Mouse (Mus musculus) lung, postnatal 10 days (tissue): ENCODE measurements around the gene Prrc2a.

Source experiments
- DNase-seq: peaks from one replicate; pipeline ENCODE4 v3.0.0; 2021

Prrc2a gene

DNA sequence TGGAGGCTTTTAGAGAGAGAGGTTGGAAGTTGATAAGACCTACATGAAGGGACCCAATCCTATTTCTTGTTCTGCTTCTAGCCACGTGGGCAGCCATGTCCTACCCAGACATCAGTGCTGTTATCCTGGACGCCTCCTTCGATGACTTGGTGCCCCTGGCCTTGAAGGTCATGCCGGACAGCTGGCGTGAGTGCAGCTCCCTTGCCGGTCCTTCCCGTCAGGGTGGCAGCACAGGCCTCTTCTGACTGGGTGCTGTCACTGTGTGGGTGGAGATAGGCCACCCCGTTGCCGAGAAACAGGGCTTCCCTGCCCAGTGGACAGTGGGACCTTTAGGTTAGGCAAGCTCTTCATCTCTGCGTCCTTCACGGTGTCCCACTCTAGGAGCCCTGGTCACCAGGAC, 63.5 kb downstream of the Prrc2a start:
- DNase-seq, result no peak

DNA sequence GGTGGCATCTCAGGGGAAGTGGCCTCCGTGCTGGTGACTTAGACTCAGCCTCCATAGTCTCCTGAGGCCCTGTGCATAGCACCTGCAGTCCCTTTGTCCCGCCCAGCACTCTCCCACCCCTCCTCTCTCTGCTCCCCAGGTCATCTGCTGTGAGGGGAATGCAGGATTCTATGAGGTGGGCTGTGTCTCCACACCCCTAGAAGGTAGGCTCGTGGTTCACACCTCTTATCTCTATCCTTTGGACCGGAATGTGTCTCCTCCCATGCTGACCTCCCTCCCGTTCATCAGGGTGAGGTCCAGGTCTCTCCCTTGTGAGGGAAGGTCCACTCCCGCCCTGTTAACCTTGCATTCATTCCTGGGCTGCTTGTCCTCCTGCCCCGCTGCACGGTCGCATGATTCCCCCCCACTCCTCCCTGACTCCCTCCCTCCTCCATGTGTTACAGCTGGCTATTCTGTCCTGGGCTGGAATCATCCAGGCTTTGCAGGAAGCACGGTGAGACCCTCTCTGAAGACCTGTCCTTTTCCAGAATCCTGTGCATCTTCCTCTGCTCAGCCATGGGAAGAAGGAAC, 64.4 kb downstream of the Prrc2a start:
- DNase-seq, result no peak
